Mouse (Mus musculus): ENCODE data around the gene Zfp52.

DNA sequence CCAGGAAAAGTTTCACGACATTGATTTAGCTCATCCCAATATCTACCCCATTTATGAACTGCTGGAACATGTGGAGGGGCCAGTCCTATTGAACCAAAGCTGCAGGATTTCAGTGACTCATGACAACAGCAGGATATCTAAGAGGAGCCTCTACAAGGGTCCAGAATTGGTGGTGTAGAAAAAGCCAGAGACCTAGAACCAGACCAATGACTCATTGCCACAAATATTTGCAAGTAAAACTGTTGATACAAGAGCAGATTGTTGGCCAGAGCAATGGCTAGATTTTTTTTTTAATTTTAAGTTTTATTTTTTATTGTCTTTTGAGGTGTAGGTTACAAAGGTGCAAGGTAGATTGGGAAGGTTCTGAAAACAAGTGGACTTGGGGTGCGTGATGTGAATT is 50.2 kb downstream of the Zfp52 start:
- TF ChIP-seq CTCF (IDR thresholded peaks at IDR 0.05; ENCODE audit: borderline replicate concordance, insufficient read depth, low read depth, low read length) (no peak), POLR2A (IDR thresholded peaks at IDR 0.05; ENCODE audit: borderline replicate concordance, insufficient read depth, low read length) (no peak)
